Mouse (Mus musculus) MEL (cell line): Measurements from ENCODE around the gene Krt28. TPM values are rescaled to one million over a fixed set of nuclear protein-coding genes. Genes with fewer than 3 reads are reported as not detected.

Experiments used
- DNase-seq: peaks from one replicate; pipeline ENCODE4 v3.0.0; 2011; ENCODE audit warnings: low read depth, low spot score
- H3K27ac ChIP-seq: 2 replicates; pipeline ENCODE4 v1.5.1; 2012; ENCODE audit warnings: low read depth, mild to moderate bottlenecking, control low read depth, low read length, moderate library complexity; ENCODE audit not compliant: control insufficient read depth
- H3K27me3 ChIP-seq, 2 experiments: fragments of 150-350 bp in 1 of 2; sonication (generic) in 1 of 2; 2 replicates each; pipeline ENCODE4 v1.6.1; 2012; ENCODE audit warnings: low read length in 2 of 2, mild to moderate bottlenecking in 2 of 2, improper control_type of control experiment in 1 of 2, moderate library complexity in 1 of 2; ENCODE audit not compliant: insufficient read depth in 2 of 2, control insufficient read depth in 1 of 2
- H3K36me3 ChIP-seq, 2 experiments: 2 replicates each; pipeline ENCODE4 v1.6.1; 2012 to 2014; ENCODE audit warnings: low read length in 2 of 2, improper control_type of control experiment in 1 of 2, inconsistent platforms in 1 of 2, mild to moderate bottlenecking in 1 of 2; ENCODE audit not compliant: insufficient read depth in 2 of 2, control insufficient read depth in 1 of 2
- H3K4me1 ChIP-seq, 2 experiments: fragments of 150-350 bp in 1 of 2; sonication (generic) in 1 of 2; 2 replicates each; pipeline ENCODE4 v1.6.1; 2012; ENCODE audit warnings: low read length in 2 of 2, improper control_type of control experiment in 1 of 2, mild to moderate bottlenecking in 1 of 2; ENCODE audit not compliant: insufficient read depth in 2 of 2, control insufficient read depth in 1 of 2
- H3K4me3 ChIP-seq, 2 experiments: fragments of 150-350 bp in 1 of 2; sonication (generic) in 1 of 2; 2 replicates each; pipeline ENCODE4 v1.5.1; 2012; ENCODE audit warnings: low read depth in 2 of 2, low read length in 2 of 2, mild to moderate bottlenecking in 2 of 2, moderate library complexity in 2 of 2, control low read depth in 1 of 2, improper control_type of control experiment in 1 of 2; ENCODE audit not compliant: control insufficient read depth in 1 of 2, insufficient read depth in 1 of 2
- H3K79me2 ChIP-seq: 2 replicates; pipeline ENCODE4 v1.6.1; 2012; ENCODE audit warnings: mild to moderate bottlenecking, low read length, moderate library complexity; ENCODE audit not compliant: control insufficient read depth, poor library complexity, insufficient read depth
- H3K9ac ChIP-seq: 2 replicates; pipeline ENCODE4 v1.6.1; 2012; ENCODE audit warnings: low read depth, mild to moderate bottlenecking, control low read depth, low read length, moderate library complexity; ENCODE audit not compliant: control insufficient read depth, poor library complexity, severe bottlenecking
- H3K9me3 ChIP-seq: fragments of 150-350 bp; sonication (generic); replicated peaks from 2 replicates; pipeline ENCODE4 v1.6.1; 2012; ENCODE audit warnings: mild to moderate bottlenecking, low read length, improper control_type of control experiment, moderate library complexity; ENCODE audit not compliant: insufficient read depth
- BHLHE40 ChIP-seq: IDR thresholded peaks from 2 replicates; pipeline ENCODE4 v1.6.1; 2012; ENCODE audit warnings: low read depth, mild to moderate bottlenecking, inconsistent platforms, low read length, improper control_type of control experiment, borderline replicate concordance
- CHD2 ChIP-seq: IDR thresholded peaks from 2 replicates; pipeline ENCODE4 v1.6.1; 2011; ENCODE audit warnings: low read length, improper control_type of control experiment
- CTCF ChIP-seq, 3 experiments: IDR thresholded peaks in 2 of 3; conservative IDR thresholded peaks in 1 of 3; 2 replicates each; pipeline ENCODE4 v1.5.1; 2011 to 2012; ENCODE audit warnings: low read length in 3 of 3, low read depth in 2 of 3, mild to moderate bottlenecking in 2 of 3, improper control_type of control experiment in 1 of 3, inconsistent platforms in 1 of 3, mixed read lengths in 1 of 3, moderate library complexity in 1 of 3; ENCODE audit not compliant: control insufficient read depth in 1 of 3, insufficient read depth in 1 of 3, poor library complexity in 1 of 3, severe bottlenecking in 1 of 3
- E2F4 ChIP-seq: IDR thresholded peaks from 2 replicates; pipeline ENCODE4 v1.6.1; 2011; ENCODE audit warnings: low read depth, low read length, improper control_type of control experiment, borderline replicate concordance
- ELF1 ChIP-seq: IDR thresholded peaks from 2 replicates; pipeline ENCODE4 v1.6.1; 2014; ENCODE audit warnings: low read depth, mild to moderate bottlenecking, inconsistent platforms, low read length, improper control_type of control experiment, moderate library complexity
- ETS1 ChIP-seq: IDR thresholded peaks from 2 replicates; pipeline ENCODE4 v1.6.1; 2012; ENCODE audit warnings: low read depth, mild to moderate bottlenecking, inconsistent platforms, low read length, improper control_type of control experiment, moderate library complexity
- GABPA ChIP-seq: IDR thresholded peaks from 2 replicates; pipeline ENCODE4 v1.6.1; 2012; ENCODE audit warnings: low read depth, mild to moderate bottlenecking, inconsistent platforms, low read length, improper control_type of control experiment, moderate library complexity
- HCFC1 ChIP-seq: IDR thresholded peaks from 2 replicates; pipeline ENCODE4 v1.6.1; 2012; ENCODE audit warnings: low read depth, mild to moderate bottlenecking, inconsistent platforms, low read length, improper control_type of control experiment, moderate library complexity
- JUND ChIP-seq: IDR thresholded peaks from 2 replicates; pipeline ENCODE4 v1.6.1; 2011; ENCODE audit warnings: low read depth, mild to moderate bottlenecking, improper control_type of control experiment, low read length
- KAT2A ChIP-seq: conservative IDR thresholded peaks from 2 replicates; pipeline ENCODE4 v1.6.1; 2012; ENCODE audit warnings: low read depth, low read length, improper control_type of control experiment, inconsistent platforms
- MAX ChIP-seq: IDR thresholded peaks from 2 replicates; pipeline ENCODE4 v1.6.1; 2011; ENCODE audit warnings: low read length, improper control_type of control experiment
- MAZ ChIP-seq: IDR thresholded peaks from 2 replicates; pipeline ENCODE4 v1.6.1; 2012; ENCODE audit warnings: low read depth, mild to moderate bottlenecking, inconsistent platforms, low read length, improper control_type of control experiment
- MEF2A ChIP-seq: IDR thresholded peaks from 2 replicates; pipeline ENCODE4 v1.6.1; 2014; ENCODE audit warnings: low read depth, mild to moderate bottlenecking, inconsistent platforms, low read length, improper control_type of control experiment; ENCODE audit not compliant: poor library complexity, insufficient replicate concordance, severe bottlenecking; ENCODE audit errors: extremely low read depth
- MXI1 ChIP-seq: IDR thresholded peaks from 2 replicates; pipeline ENCODE4 v1.6.1; 2011; ENCODE audit warnings: mild to moderate bottlenecking, low read depth, low read length, improper control_type of control experiment
- MYC ChIP-seq: IDR thresholded peaks from 2 replicates; pipeline ENCODE4 v1.6.1; 2011; ENCODE audit warnings: low read depth, mild to moderate bottlenecking, low read length, improper control_type of control experiment, moderate library complexity
- NELFE ChIP-seq: IDR thresholded peaks from 2 replicates; pipeline ENCODE4 v1.6.1; 2011; ENCODE audit warnings: low read depth, low read length, improper control_type of control experiment
- NRF1 ChIP-seq: IDR thresholded peaks from 2 replicates; pipeline ENCODE4 v1.6.1; 2014; ENCODE audit warnings: low read depth, mild to moderate bottlenecking, inconsistent platforms, low read length, improper control_type of control experiment, moderate library complexity; ENCODE audit not compliant: poor library complexity, insufficient read depth, severe bottlenecking
- POLR2AphosphoS2 ChIP-seq: IDR thresholded peaks from 2 replicates; pipeline ENCODE4 v1.6.1; 2011; ENCODE audit warnings: low read length, improper control_type of control experiment
- POLR2AphosphoS5 ChIP-seq: IDR thresholded peaks from 2 replicates; pipeline ENCODE4 v1.6.1; 2012; ENCODE audit warnings: low read depth, borderline replicate concordance, mild to moderate bottlenecking, inconsistent platforms, low read length, moderate library complexity, mixed read lengths
- RAD21 ChIP-seq: IDR thresholded peaks from 2 replicates; pipeline ENCODE4 v1.6.1; 2011; ENCODE audit warnings: mild to moderate bottlenecking, low read depth, low read length, improper control_type of control experiment
- SIN3A ChIP-seq: IDR thresholded peaks from 2 replicates; pipeline ENCODE4 v1.6.1; 2012; ENCODE audit warnings: low read length, improper control_type of control experiment, inconsistent platforms
- SMC3 ChIP-seq: IDR thresholded peaks from 2 replicates; pipeline ENCODE4 v1.6.1; 2011; ENCODE audit warnings: low read depth, low read length, improper control_type of control experiment
- TAL1 ChIP-seq: IDR thresholded peaks from 2 replicates; pipeline ENCODE4 v1.6.1; 2012; ENCODE audit warnings: mild to moderate bottlenecking, inconsistent platforms, low read length, moderate library complexity, mixed read lengths
- TBP ChIP-seq: IDR thresholded peaks from 2 replicates; pipeline ENCODE4 v1.8.0; 2011; ENCODE audit warnings: low read depth, low read length, improper control_type of control experiment
- UBTF ChIP-seq: IDR thresholded peaks from 2 replicates; pipeline ENCODE4 v1.6.1; 2012; ENCODE audit warnings: low read depth, mild to moderate bottlenecking, inconsistent platforms, low read length, improper control_type of control experiment, moderate library complexity, borderline replicate concordance; ENCODE audit not compliant: insufficient read depth
- USF1 ChIP-seq: IDR thresholded peaks from 2 replicates; pipeline ENCODE4 v1.6.1; 2014; ENCODE audit warnings: low read depth, mild to moderate bottlenecking, inconsistent platforms, low read length, improper control_type of control experiment, moderate library complexity
- USF2 ChIP-seq, 2 experiments: IDR thresholded peaks; 2 replicates each; pipeline ENCODE4 v1.6.1; 2011 to 2012; ENCODE audit warnings: improper control_type of control experiment in 2 of 2, low read length in 2 of 2, borderline replicate concordance in 1 of 2, inconsistent platforms in 1 of 2, low read depth in 1 of 2, mild to moderate bottlenecking in 1 of 2; ENCODE audit not compliant: insufficient read depth in 1 of 2
- ZMIZ1 ChIP-seq: IDR thresholded peaks from 2 replicates; pipeline ENCODE4 v1.6.1; 2012; ENCODE audit warnings: low read depth, mild to moderate bottlenecking, inconsistent platforms, low read length, improper control_type of control experiment, moderate library complexity
- ZNF384 ChIP-seq: IDR thresholded peaks from 2 replicates; pipeline ENCODE4 v1.6.1; 2012; ENCODE audit warnings: low read depth, mild to moderate bottlenecking, inconsistent platforms, low read length, improper control_type of control experiment
- polyA plus RNA-seq, 2 experiments: library from polyadenylated mRNA; stranded (reverse) in 1 of 2; unstranded in 1 of 2; fragments of >175 nt in 1 of 2; fragments of >200 nt in 1 of 2; gene quantifications; 2 replicates each; pipeline versions ENCODE4 v1.2.1 to v1.2.4; 2012; ENCODE audit warnings: low replicate concordance in 2 of 2, low read depth in 1 of 2; ENCODE audit not compliant: insufficient read length in 2 of 2, insufficient read depth in 1 of 2, missing spikeins in 1 of 2
- total RNA-seq: library from RNA; depleted of rRNA; stranded (reverse); fragments of 300-350 nt; gene quantifications from 2 replicates; pipeline ENCODE4 v1.2.3, GENCODE M21; 2012

Gene Krt28
- total and polyA plus RNA-seq, 3 experiments, result not detected

DNA sequence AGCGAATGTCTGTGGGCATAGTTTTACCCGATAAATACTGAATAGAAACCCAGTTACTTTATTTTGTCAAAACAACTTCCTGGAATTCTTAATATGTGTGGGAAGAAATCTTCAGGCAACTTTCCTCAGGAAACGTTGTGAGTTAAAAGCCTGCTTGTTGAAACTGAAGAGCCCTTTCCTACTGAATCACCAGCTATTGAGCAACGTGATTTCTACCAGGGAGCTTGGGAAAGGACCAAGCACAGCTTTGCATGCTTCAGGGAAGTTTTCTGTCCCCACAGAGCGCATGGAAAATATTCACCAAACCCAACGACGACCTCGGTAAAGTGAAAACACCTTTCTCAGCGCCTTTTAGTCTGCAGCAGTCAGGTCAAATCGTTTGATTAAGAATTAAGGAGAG is 31.5 kb upstream of the Krt28 start:
- Histone ChIP-seq H3K27me3 (no peaks in the 10 kb centered on the region), H3K27ac (no peak overlapping the region), H3K4me3 (no peak overlapping the region), H3K9ac (no peak overlapping the region), H3K4me1 (no peaks in the 10 kb centered on the region), H3K9me3 (no peaks in the 10 kb centered on the region), H3K36me3 (no peaks in the 10 kb centered on the region; a peak in 1 of 4 replicates), H3K79me2 (no peaks in the 10 kb centered on the region)
- TF ChIP-seq NELFE (no peak), ZNF384 (no peak), SIN3A (no peak), E2F4 (no peak), MYC (no peak), BHLHE40 (no peak), USF1 (no peak), MEF2A (no peak), ZMIZ1 (no peak), ETS1 (no peak), KAT2A (no peak), NRF1 (no peak)
- no peak for DNase-seq

- no peaks in the 10 kb centered on the region for H3K9me3 ChIP-seq
- TF ChIP-seq MAZ (no peak), SIN3A (peak; percentile 47; the same call in 1 of the 2 replicates), USF2 (IDR thresholded peaks at IDR 0.05; ENCODE audit: borderline replicate concordance in 1 of 2, insufficient read depth in 1 of 2, low read depth in 1 of 2, low read length in 2 of 2) (no peak), MYC (no peak), GABPA (no peak), UBTF (no peak), E2F4 (no peak), CHD2 (peak; percentile 46), MXI1 (no peak), KAT2A (no peak), HCFC1 (0 out of 2 replicates have a peak, but pooled peaks have one; percentile 29), NELFE (0 out of 2 replicates have a peak, but pooled peaks have one; percentile 22), SMC3 (no peak; the same call in 1 of the 2 replicates), POLR2AphosphoS2 (peak; percentile 99), ELF1 (no peak), MAX (no peak), CTCF (IDR thresholded peaks at IDR 0.05 in 2 of 3, conservative IDR thresholded peaks at IDR 0.05 in 1 of 3; ENCODE audit: control insufficient read depth in 1 of 3, insufficient read depth in 1 of 3, low read depth in 2 of 3, low read length in 3 of 3, poor library complexity in 1 of 3, severe bottlenecking in 1 of 3) (no peak), BHLHE40 (no peak), POLR2AphosphoS5 (no peak), TAL1 (no peak), JUND (no peak), USF1 (no peak), NRF1 (no peak), ZMIZ1 (peak; percentile 94), TBP (0 out of 2 replicates have a peak, but pooled peaks have one; percentile 41), RAD21 (no peak)
These were observed 25.4 kb upstream of the Krt28 start for GRCm38 (mm10) chr11:99399956-99400549.

More at GRCm38 (mm10) chr11:99399956-99400549, 25.4 kb upstream of the Krt28 start:
- peak overlapping the region; percentile 98 for H3K27ac ChIP-seq
- H3K9ac ChIP-seq, result no peak overlapping the region; the same call in 1 of the 2 replicates
- H3K4me1 ChIP-seq, result peaks cover 0 to 21% of the 10 kb centered on the region in 2 experiments; a peak in 3 of 4 replicates
- peaks cover 0 to 23% of the 10 kb centered on the region in 2 experiments; a peak in 2 of 4 replicates for H3K36me3 ChIP-seq
- DNase-seq, result peak; percentile 83
- H3K79me2 ChIP-seq, result peaks cover 2% of the 10 kb centered on the region; the same call in 1 of the 2 replicates
- no peaks in the 10 kb centered on the region for H3K27me3 ChIP-seq
- H3K4me3 ChIP-seq, result no peak overlapping the region
